Mouse (Mus musculus): ENCODE measurements at regions not wholly inside any gene's neighbourhood (a gene's known extent, or its start where the extent isn't known, plus 50 kb on each side); places are given as distances from the start of the nearest gene placed in this dataset.
"Not testable (repeated sequence)": the region's sequence is repeated elsewhere in the genome, so short reads cannot be mapped to it uniquely, and the experiment has no call there.

- Histone ChIP-seq H3K4me3 (ENCODE audit: insufficient read depth, low read length) (no peak overlapping the region), H3K4me1 (ENCODE audit: control insufficient read depth, insufficient read depth, low read length) (no peaks in the 10 kb centered on the region), H3K27ac (ENCODE audit: insufficient read depth, low read length) (no peak overlapping the region)
- TF ChIP-seq CTCF (IDR thresholded peaks at IDR 0.05; ENCODE audit: extremely low read depth, insufficient read depth, low read length) (no peak), POLR2A (IDR thresholded peaks at IDR 0.05; ENCODE audit: extremely low read depth, insufficient read depth, low read length) (no peak)
These were observed 85.3 kb upstream of the Cpsf6 start for GRCm38 (mm10) chr10:117465058-117465660.

- H3K27ac ChIP-seq (ENCODE audit: insufficient read depth, low read length); H3K4me1 ChIP-seq (ENCODE audit: control insufficient read depth, insufficient read depth, low read length); H3K4me3 ChIP-seq (ENCODE audit: insufficient read depth, low read length): not testable (repeated sequence)
These were observed 84.5 kb upstream of the Cpsf6 start for GRCm38 (mm10) chr10:117464331-117464730.

GRCm38 (mm10) chr10:117463636-117464035 lies 83.8 kb upstream of the Cpsf6 start:
- Histone ChIP-seq H3K4me1 (ENCODE audit: control insufficient read depth, insufficient read depth, low read length) (no peaks in the 10 kb centered on the region), H3K4me3 (ENCODE audit: insufficient read depth, low read length) (no peak overlapping the region), H3K27ac (ENCODE audit: insufficient read depth, low read length) (no peak overlapping the region)
- TF ChIP-seq POLR2A (IDR thresholded peaks at IDR 0.05; ENCODE audit: extremely low read depth, insufficient read depth, low read length) (no peak), CTCF (IDR thresholded peaks at IDR 0.05; ENCODE audit: extremely low read depth, insufficient read depth, low read length) (no peak)

- H3K4me1 ChIP-seq (ENCODE audit: control insufficient read depth, insufficient read depth, low read length): no peaks in the 10 kb centered on the region
- no peak for TF ChIP-seq POLR2A (IDR thresholded peaks at IDR 0.05; ENCODE audit: extremely low read depth, insufficient read depth, low read length)
- TF ChIP-seq CTCF (IDR thresholded peaks at IDR 0.05; ENCODE audit: extremely low read depth, insufficient read depth, low read length): no peak
- H3K27ac ChIP-seq (ENCODE audit: insufficient read depth, low read length): no peak overlapping the region
- H3K4me3 ChIP-seq (ENCODE audit: insufficient read depth, low read length): no peak overlapping the region
These were observed 83.1 kb upstream of the Cpsf6 start for GRCm38 (mm10) chr10:117462921-117463320.

GRCm38 (mm10) chr10:117461791-117462516 lies 82.1 kb upstream of the Cpsf6 start:
- no peaks in the 10 kb centered on the region for H3K4me1 ChIP-seq (ENCODE audit: control insufficient read depth, insufficient read depth, low read length)
- TF ChIP-seq POLR2A (IDR thresholded peaks at IDR 0.05; ENCODE audit: extremely low read depth, insufficient read depth, low read length) (no peak), CTCF (IDR thresholded peaks at IDR 0.05; ENCODE audit: extremely low read depth, insufficient read depth, low read length) (no peak)
- no peak overlapping the region for H3K27ac ChIP-seq (ENCODE audit: insufficient read depth, low read length)
- no peak overlapping the region for H3K4me3 ChIP-seq (ENCODE audit: insufficient read depth, low read length)

- TF ChIP-seq POLR2A (IDR thresholded peaks at IDR 0.05; ENCODE audit: extremely low read depth, insufficient read depth, low read length) (no peak), CTCF (IDR thresholded peaks at IDR 0.05; ENCODE audit: extremely low read depth, insufficient read depth, low read length) (no peak)
- Histone ChIP-seq H3K27ac (ENCODE audit: insufficient read depth, low read length) (no peak overlapping the region), H3K4me1 (ENCODE audit: control insufficient read depth, insufficient read depth, low read length) (no peaks in the 10 kb centered on the region), H3K4me3 (ENCODE audit: insufficient read depth, low read length) (no peak overlapping the region)
These were observed 81.4 kb upstream of the Cpsf6 start for GRCm38 (mm10) chr10:117461261-117461660.

GRCm38 (mm10) chr10:117460366-117460730 lies 80.5 kb upstream of the Cpsf6 start:
- TF ChIP-seq CTCF (IDR thresholded peaks at IDR 0.05; ENCODE audit: extremely low read depth, insufficient read depth, low read length) (no peak), POLR2A (IDR thresholded peaks at IDR 0.05; ENCODE audit: extremely low read depth, insufficient read depth, low read length) (no peak)
- Histone ChIP-seq H3K4me3 (ENCODE audit: insufficient read depth, low read length) (no peak overlapping the region), H3K27ac (ENCODE audit: insufficient read depth, low read length) (no peak overlapping the region), H3K4me1 (ENCODE audit: control insufficient read depth, insufficient read depth, low read length) (no peaks in the 10 kb centered on the region)

GRCm38 (mm10) chr10:117459651-117460365 lies 80.0 kb upstream of the Cpsf6 start:
- Histone ChIP-seq H3K27ac (ENCODE audit: insufficient read depth, low read length) (no peak overlapping the region), H3K4me1 (ENCODE audit: control insufficient read depth, insufficient read depth, low read length) (no peaks in the 10 kb centered on the region), H3K4me3 (ENCODE audit: insufficient read depth, low read length) (no peak overlapping the region)
- no peak for TF ChIP-seq CTCF (IDR thresholded peaks at IDR 0.05; ENCODE audit: extremely low read depth, insufficient read depth, low read length)
- TF ChIP-seq POLR2A (IDR thresholded peaks at IDR 0.05; ENCODE audit: extremely low read depth, insufficient read depth, low read length): no peak

- H3K4me3 ChIP-seq (ENCODE audit: insufficient read depth, low read length): no peak overlapping the region
- no peak for TF ChIP-seq POLR2A (IDR thresholded peaks at IDR 0.05; ENCODE audit: extremely low read depth, insufficient read depth, low read length)
- TF ChIP-seq CTCF (IDR thresholded peaks at IDR 0.05; ENCODE audit: extremely low read depth, insufficient read depth, low read length): no peak
- H3K4me1 ChIP-seq (ENCODE audit: control insufficient read depth, insufficient read depth, low read length): no peaks in the 10 kb centered on the region
- H3K27ac ChIP-seq (ENCODE audit: insufficient read depth, low read length): no peak overlapping the region
These were observed 79.2 kb upstream of the Cpsf6 start for GRCm38 (mm10) chr10:117459041-117459475.
